Mouse (Mus musculus): ENCODE measurements at regions not wholly inside any gene's neighbourhood (a gene's known extent, or its start where the extent isn't known, plus 50 kb on each side); places are given as distances from the start of the nearest gene placed in this dataset.
A peak's percentile ranks its signal among the peaks of the same experiment; 100 is the strongest.

- DNase-seq, result no peak
These were observed 195.5 kb upstream of the Atp2b1 start for GRCm38 (mm10) chr10:98718706-98719105.

GRCm38 (mm10) chr10:98720256-98721005 lies 193.8 kb upstream of the Atp2b1 start:
- no peak for DNase-seq

GRCm38 (mm10) chr10:98725110-98725509 lies 189.1 kb upstream of the Atp2b1 start:
- no peak for DNase-seq

- DNase-seq, result no peak
These were observed 187.1 kb upstream of the Atp2b1 start for GRCm38 (mm10) chr10:98727130-98727529.

- DNase-seq, result no peak
These were observed 185.7 kb upstream of the Atp2b1 start for GRCm38 (mm10) chr10:98728396-98729030.

- no peak for DNase-seq
These were observed 180.1 kb upstream of the Atp2b1 start for GRCm38 (mm10) chr10:98733950-98734585.

GRCm38 (mm10) chr10:98740507-98741147 lies 173.6 kb upstream of the Atp2b1 start:
- DNase-seq, result no peak

GRCm38 (mm10) chr10:98741398-98741797 lies 172.8 kb upstream of the Atp2b1 start:
- peak in 1 of 2 experiments; percentile 16 for DNase-seq

GRCm38 (mm10) chr10:98742822-98743605 lies 171.2 kb upstream of the Atp2b1 start:
- DNase-seq, result peak; percentile 38 to 56

- no peak for DNase-seq
These were observed 170.0 kb upstream of the Atp2b1 start for GRCm38 (mm10) chr10:98744246-98744645.

GRCm38 (mm10) chr10:98744662-98745061 lies 169.5 kb upstream of the Atp2b1 start:
- DNase-seq, result no peak

GRCm38 (mm10) chr10:98745409-98745808 lies 168.8 kb upstream of the Atp2b1 start:
- DNase-seq, result no peak

GRCm38 (mm10) chr10:98745861-98746260 lies 168.3 kb upstream of the Atp2b1 start:
- DNase-seq, result no peak

GRCm38 (mm10) chr10:98748856-98749583 lies 165.2 kb upstream of the Atp2b1 start:
- no peak for DNase-seq

- no peak for DNase-seq
These were observed 164.6 kb upstream of the Atp2b1 start for GRCm38 (mm10) chr10:98749584-98749947.

- no peak for DNase-seq
These were observed 162.7 kb upstream of the Atp2b1 start for GRCm38 (mm10) chr10:98751376-98752058.

GRCm38 (mm10) chr10:98761080-98761479 lies 153.1 kb upstream of the Atp2b1 start:
- no peak for DNase-seq

GRCm38 (mm10) chr10:98765786-98766419 lies 148.3 kb upstream of the Atp2b1 start:
- DNase-seq, result no peak

GRCm38 (mm10) chr10:98779783-98780182 lies 134.4 kb upstream of the Atp2b1 start:
- no peak for DNase-seq

GRCm38 (mm10) chr10:98780938-98781337 lies 133.3 kb upstream of the Atp2b1 start:
- no peak for DNase-seq
